Mouse (Mus musculus): ENCODE measurements around the gene Tmem11.
A peak's percentile ranks its signal among the peaks of the same experiment; 100 is the strongest.
"Not testable (repeated sequence)": the region's sequence is repeated elsewhere in the genome, so short reads cannot be mapped to it uniquely, and the experiment has no call there.

Tmem11 gene

GRCm38 (mm10) chr11:60882386-60882785, 3.3 kb upstream of the Tmem11 start:
- DNase-seq = no peak

DNA sequence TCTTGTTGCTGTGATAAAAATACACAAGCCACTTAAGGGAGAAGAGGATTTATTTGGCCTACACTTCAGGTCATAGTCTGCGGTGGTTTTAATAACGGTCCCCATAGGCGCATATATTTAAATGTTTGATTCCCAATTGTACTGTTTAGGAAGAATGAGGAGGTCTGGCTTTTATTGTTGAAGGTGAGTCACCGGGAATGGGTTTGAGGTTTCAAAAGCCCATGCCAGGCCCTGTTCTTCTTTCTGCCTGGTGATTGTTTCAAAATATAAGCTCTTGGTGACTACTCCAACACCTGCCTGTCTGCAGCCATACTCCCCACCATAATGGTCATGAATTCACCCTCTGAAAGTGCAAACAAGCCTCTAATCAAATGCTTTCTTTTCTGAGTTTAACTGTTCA, 1.5 kb upstream of the Tmem11 start:
- DNase-seq = no peak

- peak; percentile 45 for DNase-seq
Measured at GRCm38 (mm10) chr11:60879423-60879822, 351 bp upstream of the Tmem11 start.

DNA sequence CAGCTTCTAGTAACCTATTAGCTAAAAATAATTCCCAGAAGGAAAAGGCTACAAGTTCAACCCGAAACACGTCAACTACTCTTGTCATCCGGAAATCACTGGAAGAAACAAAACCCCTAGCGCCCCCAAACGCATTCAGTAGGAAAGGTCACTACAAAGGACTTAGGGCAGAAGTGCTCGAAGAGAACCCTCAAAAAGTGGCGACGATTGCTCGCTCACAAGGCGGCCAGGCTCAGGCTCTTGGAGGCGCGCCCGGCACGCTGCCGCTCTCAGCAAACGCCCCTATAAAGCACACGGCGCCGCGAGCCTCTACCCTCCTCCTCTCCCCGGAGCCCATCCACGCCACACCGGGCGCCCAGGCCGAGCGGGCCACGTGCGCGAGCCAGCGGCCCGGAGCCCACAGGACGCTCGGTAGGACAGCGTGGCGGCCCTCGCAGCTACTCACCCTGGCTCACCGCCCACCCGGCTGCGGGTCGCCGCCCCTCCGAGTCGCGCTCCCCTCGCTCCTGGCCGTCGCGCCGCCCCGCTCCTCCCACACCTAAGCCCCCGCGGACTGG, 938 bp downstream of the Tmem11 start:
- DNase-seq = no peak

- DNase-seq = no peak
Measured at GRCm38 (mm10) chr11:60873101-60873500, 6.0 kb downstream of the Tmem11 start.

DNA sequence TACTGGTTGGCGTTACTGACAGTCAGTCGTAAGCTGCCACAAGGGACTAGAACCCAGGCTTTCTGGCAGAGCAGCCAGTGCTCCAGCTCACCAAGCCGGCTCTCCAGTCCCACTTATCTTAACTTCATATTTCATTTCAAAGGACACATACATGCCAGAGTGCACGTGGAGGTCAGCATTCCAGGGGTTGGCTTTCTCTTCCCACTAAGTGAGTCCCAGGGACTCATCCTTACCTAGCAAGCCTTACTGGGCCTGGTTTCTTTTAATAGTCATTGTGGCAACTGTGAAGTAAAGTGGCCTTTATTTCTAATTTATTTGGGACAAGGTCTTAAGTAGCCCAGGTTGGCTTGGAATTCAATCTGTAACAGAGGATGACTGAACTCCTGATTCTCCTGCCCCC, 7.7 kb downstream of the Tmem11 start:
- DNase-seq = no peak

GRCm38 (mm10) chr11:60869471-60869870, 9.6 kb downstream of the Tmem11 start:
- not testable (repeated sequence) for DNase-seq

DNA sequence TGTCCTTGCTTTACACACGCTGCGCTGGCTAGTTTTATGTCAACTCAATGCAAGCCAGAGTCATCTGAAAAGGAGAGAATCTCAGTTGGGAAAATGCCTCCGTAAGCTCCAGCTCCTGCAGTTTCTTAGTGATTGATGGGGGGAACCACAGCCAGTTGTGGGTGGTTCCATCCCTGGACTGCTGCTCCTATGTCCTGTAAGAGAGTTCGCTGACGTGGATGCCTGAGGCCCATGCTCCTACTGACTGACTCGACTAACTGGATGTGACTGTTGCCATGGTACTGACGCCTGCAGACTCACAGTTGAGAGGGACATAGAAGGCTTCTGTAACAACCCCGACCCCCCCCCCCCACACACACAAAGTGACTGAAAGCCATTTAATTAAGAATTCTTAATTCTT, 11.2 kb downstream of the Tmem11 start:
- no peak for DNase-seq

- DNase-seq = no peak
Measured at GRCm38 (mm10) chr11:60867456-60867855, 11.6 kb downstream of the Tmem11 start.

DNA sequence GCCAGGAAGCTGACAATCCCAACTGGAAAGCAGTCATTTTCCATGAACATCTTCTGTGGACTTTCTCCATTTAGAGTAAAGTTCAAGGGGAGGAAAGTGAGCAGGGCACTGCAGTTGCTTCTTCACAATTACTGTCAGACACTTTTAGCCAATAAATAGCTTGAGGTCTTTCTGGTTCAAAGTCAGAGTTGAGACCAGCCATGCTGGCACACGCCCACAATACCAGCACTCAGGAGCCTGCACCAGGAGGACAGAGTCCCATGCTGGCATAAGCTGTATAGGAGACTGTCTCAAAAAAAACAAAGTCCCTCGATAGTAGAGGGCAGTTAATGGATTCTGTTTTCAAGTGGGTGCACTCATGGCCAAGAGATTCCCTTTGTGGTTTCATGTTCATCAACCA, 13.1 kb downstream of the Tmem11 start:
- no peak for DNase-seq

DNA sequence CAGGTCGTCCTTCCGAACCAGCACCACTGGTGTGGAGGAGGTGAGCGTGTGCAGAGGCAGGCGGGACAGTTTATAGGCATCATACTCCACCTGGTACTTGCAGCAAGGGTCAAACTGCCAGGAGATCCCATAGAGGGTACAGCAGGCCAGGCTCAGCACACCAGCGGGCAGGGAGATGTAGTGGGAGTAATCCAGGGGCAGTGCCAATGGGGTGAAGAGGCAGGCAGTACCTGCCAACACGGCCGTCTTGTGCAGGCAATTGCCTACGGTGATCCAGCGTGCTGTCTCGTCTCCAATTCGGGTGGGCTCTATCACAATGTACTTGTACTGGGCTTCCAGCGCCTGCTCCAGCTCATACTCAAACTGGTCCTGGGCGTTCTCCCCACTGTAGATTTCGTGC, 14.2 kb downstream of the Tmem11 start:
- no peak for DNase-seq

DNA sequence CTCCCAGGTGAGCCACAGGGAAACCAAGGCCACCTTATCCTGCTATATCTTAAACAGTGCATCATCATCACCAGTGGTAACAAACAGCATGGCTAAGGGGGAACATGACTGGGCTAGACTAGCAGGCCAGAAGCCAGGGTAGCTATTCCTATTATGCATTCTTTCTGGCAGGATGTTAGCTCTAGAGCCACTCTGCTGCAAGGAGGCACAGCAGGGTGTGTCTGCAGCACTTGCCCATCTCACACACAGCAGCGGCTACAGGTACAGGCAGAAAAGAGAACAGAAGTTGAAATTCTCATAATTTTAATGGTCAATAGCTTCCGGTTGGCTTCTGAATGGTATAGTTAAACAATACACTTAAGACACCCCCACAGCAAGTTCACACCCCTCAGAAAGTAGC, 14.9 kb downstream of the Tmem11 start:
- DNase-seq = no peak

- DNase-seq = no peak
Measured at GRCm38 (mm10) chr11:60863196-60863595, 15.9 kb downstream of the Tmem11 start.

- DNase-seq = no peak
Measured at GRCm38 (mm10) chr11:60861993-60862392, 17.1 kb downstream of the Tmem11 start.

DNA sequence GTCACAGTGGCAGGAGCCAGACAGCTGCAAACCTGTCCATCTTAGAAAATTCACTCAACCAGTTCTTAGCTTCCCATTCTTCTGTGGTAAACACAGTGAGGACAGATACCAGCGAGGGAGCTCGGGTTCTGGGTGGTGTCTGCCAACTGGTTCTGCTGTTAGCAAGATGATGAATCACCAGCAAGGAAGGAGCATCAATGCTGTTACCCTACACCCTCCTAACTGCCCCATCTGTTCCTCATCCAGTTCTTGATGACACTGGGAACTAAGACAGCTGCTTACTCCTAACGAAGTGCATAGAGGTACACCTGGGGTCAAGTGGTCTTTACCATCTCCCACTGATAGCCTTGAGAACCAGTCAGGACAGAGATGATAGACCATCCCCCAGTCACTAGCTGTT, 22.5 kb downstream of the Tmem11 start:
- DNase-seq = no peak

- DNase-seq = no peak
Measured at GRCm38 (mm10) chr11:60845415-60845814, 33.7 kb downstream of the Tmem11 start.

- DNase-seq = no peak
Measured at GRCm38 (mm10) chr11:60843412-60843811, 35.7 kb downstream of the Tmem11 start.

DNA sequence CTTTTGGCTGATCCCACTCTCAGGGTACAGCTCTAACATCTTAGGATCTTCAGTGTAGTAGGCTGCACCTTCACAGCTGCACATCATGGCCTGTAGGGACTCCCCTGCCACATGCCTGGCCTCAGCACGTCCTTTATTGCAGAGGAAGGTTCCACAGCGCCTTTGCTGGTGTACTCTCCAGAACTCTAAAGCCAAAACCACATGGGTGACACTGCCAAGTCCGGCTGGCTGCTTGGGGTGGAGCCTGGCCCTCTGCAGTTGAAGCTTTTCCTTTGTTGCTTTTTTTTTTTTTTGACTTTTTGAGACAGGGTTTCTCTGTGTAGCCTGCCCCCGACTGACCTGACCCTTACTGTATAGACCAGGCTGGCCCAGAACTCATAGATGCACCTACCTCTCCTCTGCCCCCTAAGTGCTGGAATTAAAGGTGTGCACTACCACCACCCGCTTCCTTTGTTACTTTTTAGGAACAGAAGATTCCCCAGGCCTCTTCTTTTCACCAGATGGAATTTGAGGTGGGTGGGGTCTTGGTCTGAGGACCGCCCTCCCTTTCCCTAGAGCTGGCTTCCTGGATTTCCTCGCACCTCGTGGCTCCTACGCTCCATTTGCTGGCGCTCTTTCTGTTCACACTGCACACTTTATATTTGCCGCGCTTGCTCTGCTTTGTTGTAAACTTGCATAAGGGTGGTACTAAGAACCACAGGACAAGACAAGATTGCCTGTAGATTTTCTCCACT, 37.4 kb downstream of the Tmem11 start:
- DNase-seq = no peak

GRCm38 (mm10) chr11:60837644-60838406, 41.2 kb downstream of the Tmem11 start:
- no peak for DNase-seq

DNA sequence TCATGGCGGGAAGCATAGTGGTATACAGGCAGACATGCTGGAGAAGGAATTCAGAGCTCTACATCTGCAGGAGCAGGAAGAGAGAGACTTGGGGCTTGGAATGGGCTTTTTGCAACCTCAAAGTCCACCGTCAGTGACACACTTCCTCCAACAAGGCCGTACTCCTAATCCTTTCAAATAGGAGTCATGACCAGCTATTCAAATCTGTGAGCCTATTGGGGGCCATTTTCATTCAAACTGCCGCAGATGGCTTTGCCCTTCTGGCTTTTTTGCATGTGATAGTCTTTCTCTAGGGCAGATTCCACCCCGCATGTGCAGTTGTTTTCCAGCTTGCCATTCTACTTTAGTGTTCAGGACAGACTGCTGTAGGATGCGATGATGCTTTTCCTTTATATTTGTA, 42.2 kb downstream of the Tmem11 start:
- no peak for DNase-seq

DNA sequence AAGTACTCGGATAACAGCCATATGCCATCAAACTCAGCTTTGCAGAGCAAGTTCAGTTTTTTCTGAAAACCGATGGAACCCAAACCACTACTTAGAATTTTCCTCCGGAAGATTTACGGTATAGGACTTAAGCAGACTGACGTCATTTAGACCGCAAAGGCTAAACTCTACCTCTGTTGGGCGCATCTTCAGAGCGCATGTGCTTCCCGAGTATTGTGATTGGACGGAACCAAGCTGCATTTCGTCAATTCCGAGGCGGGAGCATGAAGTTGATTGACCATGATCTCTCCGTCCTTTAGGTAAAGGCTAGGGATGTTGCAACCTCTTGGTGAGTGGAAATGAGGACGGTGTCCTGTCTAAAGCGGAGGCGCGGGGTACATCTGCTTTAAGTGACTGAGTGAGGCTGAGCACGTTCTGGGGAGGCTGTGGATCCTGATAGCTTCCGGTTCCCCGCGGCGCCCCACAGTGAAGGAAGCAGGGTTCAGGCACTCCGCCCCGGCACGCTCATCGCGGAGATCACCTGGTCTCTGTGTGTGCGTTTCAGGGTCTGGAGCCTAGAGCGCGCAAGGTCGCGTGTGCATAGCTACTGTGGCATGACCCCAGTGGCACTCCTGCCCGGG, 48.5 kb downstream of the Tmem11 start, which contains the start of gene Dhrs7b:
TSS of gene Dhrs7b (plus strand) at position 199 of the 620 bp plus-strand sequence.
- peak; percentile 88 for DNase-seq

DNA sequence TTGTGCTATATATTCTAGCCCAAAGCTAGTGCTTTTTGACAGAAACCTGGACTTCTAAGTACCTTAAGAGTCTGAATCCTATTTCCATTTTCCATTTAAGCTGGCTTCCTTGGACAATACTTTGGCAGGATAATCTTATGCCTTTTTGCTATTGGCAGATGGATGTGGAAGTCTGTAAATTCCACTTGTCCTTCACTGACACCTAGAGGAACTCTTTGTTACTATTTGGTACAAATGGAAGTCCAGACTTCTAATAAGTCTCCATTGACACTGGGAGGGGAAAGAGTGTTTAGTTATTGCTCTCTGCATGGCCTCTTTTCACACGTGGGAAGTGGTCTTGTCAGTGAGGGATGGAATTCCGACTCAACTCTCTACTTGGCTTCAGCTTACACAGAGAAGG, 50.2 kb downstream of the Tmem11 start:
- DNase-seq = no peak

DNA sequence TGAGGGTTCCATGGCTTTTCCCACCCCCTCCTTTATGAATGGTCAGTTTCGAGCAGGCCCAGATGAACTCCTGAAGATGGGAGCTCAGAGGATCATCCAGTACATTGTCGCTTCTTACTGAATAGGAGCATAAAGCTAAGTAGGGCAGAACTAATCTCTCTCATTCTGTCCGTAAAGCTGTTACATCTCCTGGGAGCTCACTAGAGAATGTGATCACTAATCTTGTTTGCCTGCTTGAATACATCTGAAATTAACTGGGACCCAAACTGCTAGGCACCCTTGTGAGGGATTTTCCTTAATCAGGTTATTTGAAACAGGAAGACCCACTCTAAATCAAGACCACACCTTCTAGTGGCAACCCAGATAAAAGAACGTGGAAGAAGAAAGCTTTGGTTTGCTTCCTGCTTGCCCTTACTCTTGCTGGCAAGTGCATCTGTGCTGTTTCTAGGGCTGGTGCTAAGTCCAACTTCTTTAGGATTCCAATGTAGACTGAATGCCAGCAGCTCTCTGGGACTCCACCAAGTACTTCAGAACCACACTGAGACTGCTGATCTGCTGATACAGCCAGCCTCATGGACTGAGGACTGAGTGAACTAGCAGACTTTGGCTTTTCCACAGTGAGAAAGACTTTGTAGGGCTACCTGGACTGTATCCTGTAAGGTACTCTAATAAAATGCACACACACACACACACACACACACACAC, 51.7 kb downstream of the Tmem11 start:
- DNase-seq = no peak

Data from cerebellum, adult 11 months (tissue).